Mouse (Mus musculus) limb, embryonic 15.5 days (tissue): ENCODE results near the gene Olfr1189. TPM values are rescaled to one million over a fixed set of nuclear protein-coding genes. Genes with fewer than 3 reads are reported as not detected.
"Not testable (repeated sequence)": the region's sequence is repeated elsewhere in the genome, so short reads cannot be mapped to it uniquely, and the experiment has no call there.

ENCODE experiments used
- ATAC-seq: fragments of 200-750 bp; cut with Nextera tagmentation; 2 replicates; pipeline ENCODE4 v1.8.0; 2017; ENCODE audit warnings: low read depth, moderate TSS enrichment; ENCODE audit not compliant: insufficient number of reproducible peaks, low FRiP score, low TSS enrichment
- H3K27ac ChIP-seq: fragments of 300-500 bp; sonication (generic); 2 replicates; pipeline ENCODE4 v1.5.1; 2015; ENCODE audit warnings: moderate library complexity, mild to moderate bottlenecking, inconsistent platforms
- H3K27me3 ChIP-seq: fragments of 300-500 bp; sonication (generic); 2 replicates; pipeline ENCODE4 v1.6.1; 2015; ENCODE audit warnings: inconsistent platforms
- H3K36me3 ChIP-seq: fragments of 300-500 bp; sonication (generic); 2 replicates; pipeline ENCODE4 v1.6.1; 2015; ENCODE audit warnings: inconsistent platforms
- H3K4me1 ChIP-seq: fragments of 300-500 bp; sonication (generic); 2 replicates; pipeline ENCODE4 v1.6.1; 2015; ENCODE audit warnings: inconsistent platforms
- H3K4me2 ChIP-seq: fragments of 300-500 bp; sonication (generic); 2 replicates; pipeline ENCODE4 v1.6.1; 2015; ENCODE audit warnings: mild to moderate bottlenecking, inconsistent platforms
- H3K4me3 ChIP-seq: fragments of 300-500 bp; sonication (generic); 2 replicates; pipeline ENCODE4 v1.5.1; 2015; ENCODE audit warnings: mild to moderate bottlenecking, inconsistent platforms
- H3K9ac ChIP-seq: fragments of 300-500 bp; sonication (generic); 2 replicates; pipeline ENCODE4 v1.6.1; 2015; ENCODE audit warnings: inconsistent platforms
- H3K9me3 ChIP-seq: fragments of 300-500 bp; sonication (generic); 2 replicates; pipeline ENCODE4 v1.6.1; 2016; ENCODE audit warnings: inconsistent platforms
- WGBS: fragments of 180-500 bp; shearing (Covaris S2); methylation state at CpG from one replicate; pipeline ENCODE4 v1.1.7; 2015; 5-methylcytosine and 5-hydroxymethylcytosine counted together
- polyA plus RNA-seq: library from polyadenylated mRNA; unstranded; fragments of >200 nt; fragmentation: Nextera tagmentation; extraction: Ambion mirVana; gene quantifications from 2 replicates; pipeline ENCODE4 v1.2.1, GENCODE M21; 2015

The Olfr1189 gene
- not detected in 2 replicates for polyA plus RNA-seq

DNA sequence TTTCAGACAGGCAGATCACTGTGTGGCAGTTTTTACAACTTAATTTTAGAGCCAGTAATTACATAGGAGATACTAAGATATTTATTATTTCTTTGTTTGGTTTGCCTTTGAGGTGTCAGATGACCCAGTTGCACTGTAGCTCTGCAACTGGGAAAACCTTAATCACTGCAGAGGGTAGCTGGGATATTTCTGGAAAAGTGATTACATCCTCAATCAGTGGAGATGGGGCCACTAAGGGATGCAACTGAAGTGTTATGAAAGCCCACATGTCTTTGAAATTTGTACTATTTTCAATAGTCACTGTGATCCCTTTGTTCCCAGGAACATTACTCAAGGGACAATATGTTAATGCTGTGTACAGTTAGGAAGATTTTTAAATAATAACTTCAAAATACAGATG lies at the start of gene Olfr1189:
Gene Olfr1189 (plus strand): TSS at position 301 of the 400 bp plus-strand sequence.
- Histone ChIP-seq H3K9me3 (no peaks in the 10 kb centered on the region), H3K4me3 (no peak within 1 kb of the TSS), H3K36me3 (no peaks in the 10 kb centered on the region), H3K9ac (no peak within 1 kb of the TSS), H3K27ac (no peak within 1 kb of the TSS), H3K4me2 (no peak within 1 kb of the TSS), H3K27me3 (no peaks in the 10 kb centered on the region), H3K4me1 (no peaks in the 10 kb centered on the region)
- ATAC-seq: no peak

- Histone ChIP-seq H3K27me3 (no peaks in the 10 kb centered on the region), H3K27ac (no peak within 1 kb of the TSS), H3K4me1 (no peaks in the 10 kb centered on the region), H3K9ac (no peak within 1 kb of the TSS), H3K36me3 (no peaks in the 10 kb centered on the region), H3K4me3 (no peak within 1 kb of the TSS), H3K9me3 (no peaks in the 10 kb centered on the region), H3K4me2 (no peak within 1 kb of the TSS)
- ATAC-seq: no peak
- 91% methylated on average over 2 of the region's 2 CpGs for WGBS
These were observed 29.6 kb upstream of the Olfr1189 start, which contains the start of gene Olfr1188 for GRCm38 (mm10) chr2:88556635-88557034. Olfr1188 (plus strand) TSS chr2:88556935.

GRCm38 (mm10) chr2:88572696-88573095 lies 13.6 kb upstream of the Olfr1189 start:
- WGBS: 90% methylated on average over 12 of the region's 12 CpGs
- H3K4me1 ChIP-seq, H3K9ac ChIP-seq, H3K36me3 ChIP-seq, H3K9me3 ChIP-seq, H3K4me3 ChIP-seq, H3K27me3 ChIP-seq, ATAC-seq, H3K27ac ChIP-seq, H3K4me2 ChIP-seq: not testable (repeated sequence)

GRCm38 (mm10) chr2:88640242-88640641 lies 54.0 kb downstream of the Olfr1189 start, which contains the start of gene Olfr1191-ps1:
Olfr1191-ps1 (plus strand) TSS chr2:88640542.
- H3K27me3 ChIP-seq, H3K36me3 ChIP-seq, H3K4me3 ChIP-seq, H3K27ac ChIP-seq, H3K9me3 ChIP-seq, ATAC-seq, H3K4me2 ChIP-seq, H3K4me1 ChIP-seq, H3K9ac ChIP-seq: not testable (repeated sequence)
- WGBS: 100% methylated on average over 1 of the region's 1 CpGs

Other genes starting within 250 kb of the Olfr1189 start
- not detected in 2 replicates for gene Olfr1176, start 249.7 kb upstream of the Olfr1189 start, polyA plus RNA-seq
- gene Olfr1177-ps, start 240.0 kb upstream of the Olfr1189 start, polyA plus RNA-seq: not detected in 2 replicates
- gene Olfr1178, start 199.4 kb upstream of the Olfr1189 start, polyA plus RNA-seq: not detected in 2 replicates
- not detected in 2 replicates for gene Olfr1179, start 180.0 kb upstream of the Olfr1189 start, polyA plus RNA-seq
- gene Olfr1180, start 167.3 kb upstream of the Olfr1189 start, polyA plus RNA-seq: not detected in 2 replicates
- not detected in 2 replicates for gene Olfr1181, start 160.3 kb upstream of the Olfr1189 start, polyA plus RNA-seq
- not detected in 2 replicates for gene Gm13757, start 137.3 kb upstream of the Olfr1189 start, polyA plus RNA-seq
- not detected in 2 replicates for gene Olfr1183, start 131.6 kb upstream of the Olfr1189 start, polyA plus RNA-seq
- not detected in 2 replicates for gene Olfr1184, start 102.9 kb upstream of the Olfr1189 start, polyA plus RNA-seq
- gene Olfr1185-ps1, start 93.1 kb upstream of the Olfr1189 start, polyA plus RNA-seq: not detected in 2 replicates
- not detected in 2 replicates for gene Olfr1186, start 67.9 kb upstream of the Olfr1189 start, polyA plus RNA-seq
- gene Olfr1188, start 29.5 kb upstream of the Olfr1189 start, polyA plus RNA-seq: not detected in 2 replicates
- not detected in 2 replicates for gene Olfr1191-ps1, start 54.1 kb downstream of the Olfr1189 start, polyA plus RNA-seq
- gene Olfr1192-ps1, start 62.1 kb downstream of the Olfr1189 start, polyA plus RNA-seq: not detected in 2 replicates
- not detected in 2 replicates for gene Olfr1193, start 89.2 kb downstream of the Olfr1189 start, polyA plus RNA-seq
- gene Olfr1195, start 102.7 kb downstream of the Olfr1189 start, polyA plus RNA-seq: not detected in 2 replicates
- gene Olfr1196, start 118.1 kb downstream of the Olfr1189 start, polyA plus RNA-seq: not detected in 2 replicates
- gene Olfr1197, start 145.9 kb downstream of the Olfr1189 start, polyA plus RNA-seq: not detected in 2 replicates
- gene Olfr1198, start 164.9 kb downstream of the Olfr1189 start, polyA plus RNA-seq: not detected in 2 replicates
- not detected in 2 replicates for gene Olfr1199, start 174.0 kb downstream of the Olfr1189 start, polyA plus RNA-seq
- gene Olfr1200, start 184.0 kb downstream of the Olfr1189 start, polyA plus RNA-seq: not detected in 2 replicates
- not detected in 2 replicates for gene Olfr1201, start 206.6 kb downstream of the Olfr1189 start, polyA plus RNA-seq
- not detected in 2 replicates for gene Olfr1202, start 228.0 kb downstream of the Olfr1189 start, polyA plus RNA-seq
- not detected in 2 replicates for gene Olfr1205, start 243.3 kb downstream of the Olfr1189 start, polyA plus RNA-seq